ENCODE assay signal across 7 mouse cellular contexts in the genomic region with DNA sequence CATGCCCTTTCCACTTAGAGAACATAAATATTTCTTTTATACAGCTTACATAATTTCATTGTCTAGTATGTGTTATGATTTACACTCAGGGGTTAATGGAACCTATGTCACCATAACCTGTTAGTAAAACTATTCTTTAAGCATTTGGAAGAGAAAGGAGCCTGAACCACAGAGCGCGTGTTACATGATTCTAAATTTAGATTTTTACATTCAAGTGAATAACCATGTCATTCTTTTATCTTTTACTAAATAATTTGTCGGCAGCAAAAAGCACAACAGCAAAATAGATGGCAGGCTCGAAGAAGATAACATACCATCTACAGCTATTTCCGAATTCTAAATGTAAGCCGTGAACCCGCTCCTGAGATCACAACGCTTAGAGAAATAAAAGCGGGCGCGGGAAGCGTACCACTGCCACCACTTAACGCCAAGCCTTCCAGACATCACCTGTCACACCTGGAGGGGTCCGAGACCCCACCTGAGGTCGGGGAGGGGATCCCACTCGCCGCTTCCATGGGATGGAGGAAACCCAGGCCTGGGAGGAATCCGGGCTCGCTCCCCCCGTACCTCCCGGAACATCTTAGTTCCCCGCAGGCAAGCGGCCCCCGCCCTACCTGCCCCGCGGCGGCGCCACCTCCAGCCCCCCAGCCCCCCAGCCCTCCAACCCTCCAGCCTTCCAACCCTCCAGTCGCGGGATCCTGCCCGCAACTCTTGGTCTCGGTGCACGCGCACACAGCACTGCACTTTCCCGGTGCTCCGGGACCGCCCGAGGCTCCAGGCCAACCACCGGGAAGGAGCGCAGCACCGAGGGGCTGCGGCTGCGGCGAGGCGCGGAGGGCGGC. TPM values are rescaled to one million over a fixed set of nuclear protein-coding genes. Genes with fewer than 3 reads are reported as not detected.
DNase-seq lines count a peak whose midpoint lies in the region; ATAC-seq and TF ChIP-seq lines count a peak whose summit lies in the region.

No protein-coding gene starts in this region.

- TF ChIP-seq POLR2A in brain, embryonic 14.5 days (IDR thresholded peaks at IDR 0.05; ENCODE audit: borderline replicate concordance, extremely low read depth, insufficient read depth, insufficient read length, poor library complexity, severe bottlenecking) = no peak

- TF ChIP-seq CTCF in brain, embryonic 14.5 days (IDR thresholded peaks at IDR 0.05; ENCODE audit: borderline replicate concordance, extremely low read depth, insufficient read depth, insufficient read length) = no peak

- no peaks in the 10 kb centered on the region for H3K36me3 ChIP-seq in kidney, embryonic 16.5 days (ENCODE audit: insufficient read depth, low read length)
- 0 out of 2 replicates have a peak, but pooled peaks cover 5% of the 10 kb centered on the region for H3K36me3 ChIP-seq in hindbrain, embryonic 14.5 days (replicated peaks; ENCODE audit: control insufficient read depth, insufficient read depth)
- no peaks in the 10 kb centered on the region for H3K36me3 ChIP-seq in midbrain, embryonic 11.5 days (ENCODE audit: control insufficient read depth, insufficient read depth, low read length)

- peak overlapping the region; percentile 97 for H3K4me2 ChIP-seq in kidney, embryonic 16.5 days (replicated peaks; ENCODE audit: low read depth, low read length)
- H3K4me2 ChIP-seq in hindbrain, embryonic 14.5 days (replicated peaks) = peak overlapping the region; percentile 84
- H3K4me2 ChIP-seq in midbrain, embryonic 11.5 days = peak overlapping the region; percentile 96

- peak; percentile 76; the same call in 1 of the 2 replicates for ATAC-seq in kidney, embryonic 16.5 days (ENCODE audit: low FRiP score, low TSS enrichment)
- peak; percentile 78 for ATAC-seq in hindbrain, embryonic 14.5 days (ENCODE audit: low FRiP score)
- ATAC-seq in midbrain, embryonic 11.5 days (ENCODE audit: low FRiP score) = peak; percentile 81
- ATAC-seq in megakaryocyte-erythroid progenitor cell, adult 5-6 weeks (replicated peaks; ENCODE audit: low FRiP score, low TSS enrichment, poor library complexity, severe bottlenecking) = no peak

- no peaks in the 10 kb centered on the region; the same call in none of the 2 replicates for H3K27me3 ChIP-seq in kidney, embryonic 16.5 days (ENCODE audit: insufficient read depth, low read length)
- H3K27me3 ChIP-seq in hindbrain, embryonic 14.5 days (ENCODE audit: control insufficient read depth, insufficient read depth, low read length) = peaks cover 18% of the 10 kb centered on the region
- H3K27me3 ChIP-seq in midbrain, embryonic 11.5 days (ENCODE audit: control insufficient read depth, insufficient read depth, low read length) = peaks cover 6% of the 10 kb centered on the region

- no peak for DNase-seq in kidney, postnatal 4 days
- peak; percentile 31 for DNase-seq in ES-CJ7 (ENCODE audit: low read depth, low spot score)
- DNase-seq in brain, embryonic 14.5 days (ENCODE audit: low read depth) = peak; percentile 31
- peak; percentile 32 for DNase-seq in hindbrain, embryonic 14.5 days (ENCODE audit: low spot score)
- DNase-seq in midbrain, embryonic 11.5 days (ENCODE audit: low spot score, missing footprints) = peak; percentile 85

- H3K27ac ChIP-seq in kidney, embryonic 16.5 days (ENCODE audit: low read length) = no peak overlapping the region
- peak overlapping the region; percentile 66 for H3K27ac ChIP-seq in hindbrain, embryonic 14.5 days
- no peak overlapping the region for H3K27ac ChIP-seq in midbrain, embryonic 11.5 days (ENCODE audit: low read depth, low read length)

- H3K4me1 ChIP-seq in kidney, embryonic 16.5 days (ENCODE audit: insufficient read depth, low read length) = peaks cover 21% of the 10 kb centered on the region; the same call in 1 of the 2 replicates
- H3K4me1 ChIP-seq in hindbrain, embryonic 14.5 days (replicated peaks; ENCODE audit: control insufficient read depth, insufficient read depth, low read length) = peaks cover 3% of the 10 kb centered on the region; the same call in 1 of the 2 replicates
- peaks cover 7% of the 10 kb centered on the region; the same call in 1 of the 2 replicates for H3K4me1 ChIP-seq in midbrain, embryonic 11.5 days (ENCODE audit: control insufficient read depth, insufficient read depth, low read length)

- H3K4me3 ChIP-seq in kidney, embryonic 16.5 days (ENCODE audit: low read length) = peak overlapping the region; percentile 80
- H3K4me3 ChIP-seq in hindbrain, embryonic 14.5 days (replicated peaks; ENCODE audit: low read length) = peak overlapping the region; percentile 88
- H3K4me3 ChIP-seq in midbrain, embryonic 11.5 days (ENCODE audit: low read depth, low read length) = peak overlapping the region; percentile 75

- 3% methylated on average over 47 of the region's 47 CpGs for WGBS in kidney, embryonic 16.5 days
- WGBS in hindbrain, embryonic 14.5 days = 5% methylated on average over 36 of the region's 47 CpGs
- 4% methylated on average over 45 of the region's 47 CpGs for WGBS in midbrain, embryonic 11.5 days

- no peaks in the 10 kb centered on the region for H3K9me3 ChIP-seq in kidney, embryonic 16.5 days (ENCODE audit: low read length)
- no peaks in the 10 kb centered on the region for H3K9me3 ChIP-seq in hindbrain, embryonic 14.5 days (ENCODE audit: control insufficient read depth, low read length)
- no peaks in the 10 kb centered on the region for H3K9me3 ChIP-seq in midbrain, embryonic 11.5 days (ENCODE audit: control insufficient read depth, low read length)

- H3K9ac ChIP-seq in kidney, embryonic 16.5 days (replicated peaks; ENCODE audit: low read length) = peak overlapping the region; percentile 78
- H3K9ac ChIP-seq in hindbrain, embryonic 14.5 days = peak overlapping the region; percentile 84
- H3K9ac ChIP-seq in midbrain, embryonic 11.5 days (ENCODE audit: low read length) = peak overlapping the region; percentile 73

RNA-seq across cellular contexts. Expression of a gene that starts 0.6 kb away (rescaled TPM):
- polyA plus RNA-seq in kidney, embryonic 16.5 days (2015; fragmentation: Nextera tagmentation; extraction: Ambion mirVana) = 6.7 and 8.3 TPM in 2 replicates
- polyA plus RNA-seq in brain, embryonic 14.5 days (2012; rRNA removed) = 8.2 and 11.6 TPM in 2 replicates
- polyA plus RNA-seq in hindbrain, embryonic 14.5 days (2014; fragmentation: Nextera tagmentation; extraction: Ambion mirVana) = 11.0 and 13.1 TPM in 2 replicates
- 2.9 and 5.7 TPM in 2 replicates for polyA plus RNA-seq in midbrain, embryonic 11.5 days (2014; fragmentation: Nextera tagmentation; extraction: Ambion mirVana)
- 12.9 and 17.7 TPM in 2 replicates for total RNA-seq in megakaryocyte-erythroid progenitor cell, adult 5-6 weeks (2014; fragmentation: Nextera tagmentation)
- total RNA-seq in megakaryocyte-erythroid progenitor cell, adult 5-6 weeks (2017) = 2.9 and 7.1 TPM in 2 replicates

Comparison
In these comparisons a context has a peak if more than half of its experiments do, and no peak if none do; other contexts are left out.
1. DNase-seq: peak in ES-CJ7 (single experiment), brain, embryonic 14.5 days (single experiment), hindbrain, embryonic 14.5 days (single experiment) and midbrain, embryonic 11.5 days (single experiment); none in kidney, postnatal 4 days (0 of 2).
2. Peak in every context shown above with its lines, with median percentiles within 50 percentile points of each other: H3K4me2 ChIP-seq, H3K4me3 ChIP-seq and H3K9ac ChIP-seq.